Mouse (Mus musculus): Measurements from ENCODE around the gene Rnf182. TPM values are rescaled to one million over a fixed set of nuclear protein-coding genes. Genes with fewer than 3 reads are reported as not detected.

Rnf182 gene
- polyA plus RNA-seq, 1 experiment from 2014 or later, result 1.7 TPM

GRCm38 (mm10) chr13:43698506-43698905 is 83.0 kb downstream of the Rnf182 start:
- Histone ChIP-seq H3K9me3 (replicated peaks; ENCODE audit: control insufficient read depth, low read length) (no peaks in the 10 kb centered on the region), H3K36me3 (ENCODE audit: control insufficient read depth, insufficient read depth) (no peaks in the 10 kb centered on the region), H3K4me2 (ENCODE audit: low read depth, low read length) (no peak overlapping the region), H3K27ac (ENCODE audit: low read length) (no peak overlapping the region), H3K9ac (ENCODE audit: low read length) (no peak overlapping the region), H3K4me1 (ENCODE audit: control insufficient read depth, insufficient read depth, low read length) (no peaks in the 10 kb centered on the region), H3K27me3 (ENCODE audit: control insufficient read depth, insufficient read depth, low read length) (no peaks in the 10 kb centered on the region), H3K4me3 (ENCODE audit: low read length) (no peak overlapping the region)
- WGBS, result 49% methylated on average over 7 of the region's 7 CpGs
- ATAC-seq (replicated peaks; ENCODE audit: extremely low read depth, insufficient read depth, low FRiP score), result no peak

- H3K9ac ChIP-seq (ENCODE audit: low read length), result no peak overlapping the region
- H3K4me3 ChIP-seq (ENCODE audit: low read length), result no peak overlapping the region
- H3K4me2 ChIP-seq (ENCODE audit: low read depth, low read length), result no peak overlapping the region
- H3K9me3 ChIP-seq (replicated peaks; ENCODE audit: control insufficient read depth, low read length), result no peaks in the 10 kb centered on the region
- ATAC-seq (replicated peaks; ENCODE audit: extremely low read depth, insufficient read depth, low FRiP score), result no peak
- no peaks in the 10 kb centered on the region for H3K36me3 ChIP-seq (ENCODE audit: control insufficient read depth, insufficient read depth)
- 38% methylated on average over 7 of the region's 7 CpGs for WGBS
- H3K27me3 ChIP-seq (ENCODE audit: control insufficient read depth, insufficient read depth, low read length), result no peaks in the 10 kb centered on the region
- H3K4me1 ChIP-seq (ENCODE audit: control insufficient read depth, insufficient read depth, low read length), result peaks cover 7% of the 10 kb centered on the region
- no peak overlapping the region for H3K27ac ChIP-seq (ENCODE audit: low read length)
Measured at GRCm38 (mm10) chr13:43703471-43703870, 88.0 kb downstream of the Rnf182 start.

- no peak overlapping the region for H3K9ac ChIP-seq (ENCODE audit: low read length)
- no peak overlapping the region for H3K27ac ChIP-seq (ENCODE audit: low read length)
- H3K9me3 ChIP-seq (replicated peaks; ENCODE audit: control insufficient read depth, low read length), result no peaks in the 10 kb centered on the region
- no peak overlapping the region for H3K4me2 ChIP-seq (ENCODE audit: low read depth, low read length)
- H3K36me3 ChIP-seq (ENCODE audit: control insufficient read depth, insufficient read depth), result no peaks in the 10 kb centered on the region
- no peak overlapping the region for H3K4me3 ChIP-seq (ENCODE audit: low read length)
- WGBS, result 45% methylated on average over 7 of the region's 7 CpGs
- no peaks in the 10 kb centered on the region for H3K27me3 ChIP-seq (ENCODE audit: control insufficient read depth, insufficient read depth, low read length)
- peak; percentile 81 for ATAC-seq (replicated peaks; ENCODE audit: extremely low read depth, insufficient read depth, low FRiP score)
- H3K4me1 ChIP-seq (ENCODE audit: control insufficient read depth, insufficient read depth, low read length), result peaks cover 9% of the 10 kb centered on the region
Measured at GRCm38 (mm10) chr13:43704533-43705116, 89.1 kb downstream of the Rnf182 start.

- no peak for ATAC-seq (replicated peaks; ENCODE audit: extremely low read depth, insufficient read depth, low FRiP score)
- Histone ChIP-seq H3K9ac (ENCODE audit: low read length) (no peak overlapping the region), H3K4me1 (ENCODE audit: control insufficient read depth, insufficient read depth, low read length) (peaks cover 11% of the 10 kb centered on the region), H3K27ac (ENCODE audit: low read length) (no peak overlapping the region), H3K27me3 (ENCODE audit: control insufficient read depth, insufficient read depth, low read length) (no peaks in the 10 kb centered on the region), H3K9me3 (replicated peaks; ENCODE audit: control insufficient read depth, low read length) (no peaks in the 10 kb centered on the region), H3K4me2 (ENCODE audit: low read depth, low read length) (no peak overlapping the region), H3K4me3 (ENCODE audit: low read length) (no peak overlapping the region), H3K36me3 (ENCODE audit: control insufficient read depth, insufficient read depth) (no peaks in the 10 kb centered on the region)
- 65% methylated on average over 4 of the region's 4 CpGs for WGBS
Measured at GRCm38 (mm10) chr13:43706387-43706786, 90.9 kb downstream of the Rnf182 start.

- H3K4me2 ChIP-seq (ENCODE audit: low read depth, low read length), result no peak overlapping the region
Measured at GRCm38 (mm10) chr13:43709529-43709928, 94.0 kb downstream of the Rnf182 start.

GRCm38 (mm10) chr13:43711708-43712314 is 96.3 kb downstream of the Rnf182 start:
- WGBS, result 56% methylated on average over 7 of the region's 7 CpGs
- H3K36me3 ChIP-seq (ENCODE audit: control insufficient read depth, insufficient read depth), result no peaks in the 10 kb centered on the region

More at GRCm38 (mm10) chr13:43709529-43709928, 94.0 kb downstream of the Rnf182 start:
- WGBS, result 43% methylated on average over 3 of the region's 3 CpGs
- H3K4me1 ChIP-seq (ENCODE audit: control insufficient read depth, insufficient read depth, low read length), result peaks cover 10% of the 10 kb centered on the region
- ATAC-seq (replicated peaks; ENCODE audit: extremely low read depth, insufficient read depth, low FRiP score), result no peak; the same call in 1 of the 2 replicates
- no peak overlapping the region for H3K27ac ChIP-seq (ENCODE audit: low read length)
- H3K9ac ChIP-seq (ENCODE audit: low read length), result no peak overlapping the region
- no peak overlapping the region for H3K4me3 ChIP-seq (ENCODE audit: low read length)
- no peaks in the 10 kb centered on the region for H3K36me3 ChIP-seq (ENCODE audit: control insufficient read depth, insufficient read depth)
- no peaks in the 10 kb centered on the region for H3K9me3 ChIP-seq (replicated peaks; ENCODE audit: control insufficient read depth, low read length)
- no peaks in the 10 kb centered on the region; the same call in 1 of the 2 replicates for H3K27me3 ChIP-seq (ENCODE audit: control insufficient read depth, insufficient read depth, low read length)

GRCm38 (mm10) chr13:43714741-43715140 is 99.2 kb downstream of the Rnf182 start:
- H3K27me3 ChIP-seq (ENCODE audit: control insufficient read depth, insufficient read depth, low read length), result no peaks in the 10 kb centered on the region; the same call in 1 of the 2 replicates
- H3K4me3 ChIP-seq (ENCODE audit: low read length), result no peak overlapping the region
- no peak for ATAC-seq (replicated peaks; ENCODE audit: extremely low read depth, insufficient read depth, low FRiP score)
- H3K9me3 ChIP-seq (replicated peaks; ENCODE audit: control insufficient read depth, low read length), result no peaks in the 10 kb centered on the region
- 80% methylated on average over 6 of the region's 6 CpGs for WGBS
- H3K4me1 ChIP-seq (ENCODE audit: control insufficient read depth, insufficient read depth, low read length), result peaks cover 7% of the 10 kb centered on the region
- H3K36me3 ChIP-seq (ENCODE audit: control insufficient read depth, insufficient read depth), result no peaks in the 10 kb centered on the region
- H3K9ac ChIP-seq (ENCODE audit: low read length), result no peak overlapping the region
- H3K4me2 ChIP-seq (ENCODE audit: low read depth, low read length), result no peak overlapping the region
- no peak overlapping the region for H3K27ac ChIP-seq (ENCODE audit: low read length)

More at GRCm38 (mm10) chr13:43711708-43712314, 96.3 kb downstream of the Rnf182 start:
- Histone ChIP-seq H3K27ac (ENCODE audit: low read length) (no peak overlapping the region), H3K9ac (ENCODE audit: low read length) (no peak overlapping the region), H3K9me3 (replicated peaks; ENCODE audit: control insufficient read depth, low read length) (no peaks in the 10 kb centered on the region), H3K4me3 (ENCODE audit: low read length) (no peak overlapping the region), H3K27me3 (ENCODE audit: control insufficient read depth, insufficient read depth, low read length) (no peaks in the 10 kb centered on the region; the same call in 1 of the 2 replicates), H3K4me1 (ENCODE audit: control insufficient read depth, insufficient read depth, low read length) (0 out of 2 replicates have a peak, but pooled peaks cover 5% of the 10 kb centered on the region), H3K4me2 (ENCODE audit: low read depth, low read length) (no peak overlapping the region)
- no peak for ATAC-seq (replicated peaks; ENCODE audit: extremely low read depth, insufficient read depth, low FRiP score)

GRCm38 (mm10) chr13:43715466-43715865 is 100.0 kb downstream of the Rnf182 start:
- Histone ChIP-seq H3K4me3 (ENCODE audit: low read length) (no peak overlapping the region), H3K27me3 (ENCODE audit: control insufficient read depth, insufficient read depth, low read length) (no peaks in the 10 kb centered on the region; the same call in 1 of the 2 replicates), H3K27ac (ENCODE audit: low read length) (no peak overlapping the region), H3K36me3 (ENCODE audit: control insufficient read depth, insufficient read depth) (no peaks in the 10 kb centered on the region), H3K4me1 (ENCODE audit: control insufficient read depth, insufficient read depth, low read length) (peaks cover 6% of the 10 kb centered on the region), H3K9me3 (replicated peaks; ENCODE audit: control insufficient read depth, low read length) (no peaks in the 10 kb centered on the region), H3K9ac (ENCODE audit: low read length) (no peak overlapping the region), H3K4me2 (ENCODE audit: low read depth, low read length) (no peak overlapping the region)
- no peak for ATAC-seq (replicated peaks; ENCODE audit: extremely low read depth, insufficient read depth, low FRiP score)
- 86% methylated on average over 5 of the region's 5 CpGs for WGBS

- Histone ChIP-seq H3K4me2 (ENCODE audit: low read depth, low read length) (no peak overlapping the region), H3K4me1 (ENCODE audit: control insufficient read depth, insufficient read depth, low read length) (peaks cover 6% of the 10 kb centered on the region), H3K9ac (ENCODE audit: low read length) (no peak overlapping the region), H3K9me3 (replicated peaks; ENCODE audit: control insufficient read depth, low read length) (no peaks in the 10 kb centered on the region), H3K36me3 (ENCODE audit: control insufficient read depth, insufficient read depth) (no peaks in the 10 kb centered on the region), H3K27me3 (ENCODE audit: control insufficient read depth, insufficient read depth, low read length) (no peaks in the 10 kb centered on the region; the same call in 1 of the 2 replicates), H3K27ac (ENCODE audit: low read length) (no peak overlapping the region), H3K4me3 (ENCODE audit: low read length) (no peak overlapping the region)
- 52% methylated on average over 6 of the region's 6 CpGs for WGBS
- no peak for ATAC-seq (replicated peaks; ENCODE audit: extremely low read depth, insufficient read depth, low FRiP score)
Measured at GRCm38 (mm10) chr13:43716514-43717036, 101.1 kb downstream of the Rnf182 start.
